Mouse (Mus musculus) ES-E14 (cell line): ENCODE data around the gene Cdhr3.

Source experiments
- CHD2 ChIP-seq: IDR thresholded peaks from 2 replicates; pipeline ENCODE4 v1.6.1; 2014; ENCODE audit warnings: mild to moderate bottlenecking, low read depth, low read length, inconsistent platforms
- HCFC1 ChIP-seq: IDR thresholded peaks from 2 replicates; pipeline ENCODE4 v1.6.1; 2012; ENCODE audit warnings: low read length, inconsistent platforms, borderline replicate concordance; ENCODE audit not compliant: insufficient read depth
- MAFK ChIP-seq: IDR thresholded peaks from 2 replicates; pipeline ENCODE4 v1.6.1; 2014; ENCODE audit warnings: mild to moderate bottlenecking, low read depth, low read length, inconsistent platforms; ENCODE audit not compliant: insufficient read depth
- ZC3H11A ChIP-seq: IDR thresholded peaks from 2 replicates; pipeline ENCODE4 v1.6.1; 2012; ENCODE audit warnings: low read depth, mild to moderate bottlenecking, inconsistent platforms, low read length, borderline replicate concordance
- ZNF384 ChIP-seq: IDR thresholded peaks from 2 replicates; pipeline ENCODE4 v1.6.1; 2012; ENCODE audit warnings: low read depth, low read length, inconsistent platforms

- TF ChIP-seq CHD2 (no peak), ZC3H11A (no peak), HCFC1 (no peak), ZNF384 (no peak), MAFK (no peak)
These were observed 46.9 kb downstream of the Cdhr3 start for GRCm38 (mm10) chr12:33045533-33046361.
